Mouse (Mus musculus) lung, postnatal 0 days (tissue): ENCODE results near the gene Timm44. TPM values are rescaled to one million over a fixed set of nuclear protein-coding genes. Genes with fewer than 3 reads are reported as not detected.

ENCODE experiments used
- ATAC-seq: fragments of 200-750 bp; cut with Nextera tagmentation; 2 replicates; pipeline ENCODE4 v1.8.0; 2017; ENCODE audit warnings: moderate library complexity
- DNase-seq: peaks from one replicate; pipeline ENCODE4 v3.0.0-alpha.2; 2016; ENCODE audit warnings: low spot score
- H3K27ac ChIP-seq: fragments of 300-500 bp; sonication (generic); 2 replicates; pipeline ENCODE4 v1.5.1; 2014; ENCODE audit warnings: antibody characterized with exemption, mild to moderate bottlenecking, low read length, mixed read lengths
- H3K27me3 ChIP-seq: fragments of 300-500 bp; sonication (generic); replicated peaks from 2 replicates; pipeline ENCODE4 v1.6.1; 2014; ENCODE audit warnings: low read length, mixed read lengths; ENCODE audit not compliant: insufficient read depth
- H3K36me3 ChIP-seq: fragments of 300-500 bp; sonication (generic); 2 replicates; pipeline ENCODE4 v1.6.1; 2014; ENCODE audit warnings: low read length, mixed read lengths; ENCODE audit not compliant: insufficient read depth
- H3K4me1 ChIP-seq: fragments of 300-500 bp; sonication (generic); 2 replicates; pipeline ENCODE4 v1.6.1; 2014; ENCODE audit warnings: antibody characterized with exemption, low read depth, low read length, mixed read lengths; ENCODE audit not compliant: insufficient read depth
- H3K4me2 ChIP-seq: fragments of 300-500 bp; sonication (generic); replicated peaks from 2 replicates; pipeline ENCODE4 v1.6.1; 2014; ENCODE audit warnings: low read depth, mild to moderate bottlenecking, low read length, moderate library complexity, mixed read lengths
- H3K4me3 ChIP-seq: fragments of 300-500 bp; sonication (generic); 2 replicates; pipeline ENCODE4 v1.5.1; 2014; ENCODE audit warnings: low read depth, low read length
- H3K9ac ChIP-seq: fragments of 300-500 bp; sonication (generic); replicated peaks from 2 replicates; pipeline ENCODE4 v1.6.1; 2014; ENCODE audit warnings: low read depth, mild to moderate bottlenecking
- H3K9me3 ChIP-seq: fragments of 300-500 bp; sonication (generic); 2 replicates; pipeline ENCODE4 v1.6.1; 2016; ENCODE audit warnings: low read length, mixed read lengths
- CTCF ChIP-seq: IDR thresholded peaks from 2 replicates; pipeline ENCODE4 v1.5.1; 2016; ENCODE audit warnings: antibody characterized with exemption, mild to moderate bottlenecking
- EP300 ChIP-seq: IDR thresholded peaks from 2 replicates; pipeline ENCODE4 v1.6.1; 2016; ENCODE audit warnings: antibody characterized with exemption, mild to moderate bottlenecking, control low read depth
- WGBS: fragments of 180-500 bp; shearing (Covaris S2); extraction: QIAGEN DNeasy Blood & Tissue Kit; methylation state at CpG from one replicate; pipeline ENCODE4 v1.1.7; 2014; 5-methylcytosine and 5-hydroxymethylcytosine counted together
- polyA plus RNA-seq: library from polyadenylated mRNA; unstranded; fragments of >200 nt; fragmentation: Nextera tagmentation; extraction: Ambion mirVana; gene quantifications from 2 replicates; pipeline ENCODE4 v1.2.1, GENCODE M21; 2015

The Timm44 gene
- polyA plus RNA-seq, 1 experiment from 2014 or later, result 36.1 TPM

- ATAC-seq (no peak), DNase-seq (no peak)
- Histone ChIP-seq H3K4me2 (no peak overlapping the region), H3K36me3 (peaks cover 17% of the 10 kb centered on the region), H3K4me1 (peaks cover 3% of the 10 kb centered on the region; the same call in 1 of the 2 replicates), H3K27me3 (no peaks in the 10 kb centered on the region), H3K27ac (no peak overlapping the region), H3K9me3 (no peaks in the 10 kb centered on the region), H3K4me3 (no peak overlapping the region), H3K9ac (no peak overlapping the region)
- TF ChIP-seq CTCF, result no peak
- TF ChIP-seq EP300, result no peak
Measured at GRCm38 (mm10) chr8:4312104-4312503, 36.4 kb upstream of the Timm44 start.

GRCm38 (mm10) chr8:4305838-4306237 lies 30.1 kb upstream of the Timm44 start:
- ATAC-seq (no peak), DNase-seq (no peak)
- Histone ChIP-seq H3K9me3 (no peaks in the 10 kb centered on the region), H3K4me1 (no peaks in the 10 kb centered on the region), H3K27me3 (no peaks in the 10 kb centered on the region), H3K4me2 (no peak overlapping the region), H3K27ac (no peak overlapping the region), H3K4me3 (no peak overlapping the region), H3K36me3 (peaks cover 46% of the 10 kb centered on the region), H3K9ac (no peak overlapping the region)
- 61% methylated on average over 2 of the region's 2 CpGs for WGBS
- TF ChIP-seq CTCF (no peak), EP300 (no peak)

GRCm38 (mm10) chr8:4304124-4304547 lies 28.4 kb upstream of the Timm44 start:
- H3K36me3 ChIP-seq, result peaks cover 49% of the 10 kb centered on the region
- 67% methylated on average over 3 of the region's 3 CpGs for WGBS
- no peak overlapping the region for H3K9ac ChIP-seq
- no peaks in the 10 kb centered on the region for H3K4me1 ChIP-seq
- ATAC-seq (no peak), DNase-seq (no peak)
- no peaks in the 10 kb centered on the region for H3K27me3 ChIP-seq
- H3K4me2 ChIP-seq, result no peak overlapping the region
- no peak for TF ChIP-seq CTCF
- no peak for TF ChIP-seq EP300
- no peak overlapping the region for H3K27ac ChIP-seq
- H3K4me3 ChIP-seq, result no peak overlapping the region
- no peaks in the 10 kb centered on the region for H3K9me3 ChIP-seq

GRCm38 (mm10) chr8:4297822-4298221 lies 22.1 kb upstream of the Timm44 start:
- ATAC-seq (no peak), DNase-seq (no peak)
- no peak for TF ChIP-seq CTCF
- TF ChIP-seq EP300, result no peak
- H3K4me1 ChIP-seq, result no peaks in the 10 kb centered on the region
- no peak overlapping the region for H3K27ac ChIP-seq
- peaks cover 61% of the 10 kb centered on the region for H3K36me3 ChIP-seq
- no peaks in the 10 kb centered on the region for H3K9me3 ChIP-seq
- no peak overlapping the region for H3K4me2 ChIP-seq
- H3K9ac ChIP-seq, result no peak overlapping the region
- H3K27me3 ChIP-seq, result no peaks in the 10 kb centered on the region
- 91% methylated on average over 4 of the region's 4 CpGs for WGBS
- H3K4me3 ChIP-seq, result no peak overlapping the region

GRCm38 (mm10) chr8:4292738-4293137 lies 17.0 kb upstream of the Timm44 start:
- Histone ChIP-seq H3K4me2 (no peak overlapping the region), H3K36me3 (peaks cover 45% of the 10 kb centered on the region; the same call in 1 of the 2 replicates), H3K9ac (no peak overlapping the region), H3K27me3 (no peaks in the 10 kb centered on the region), H3K4me1 (no peaks in the 10 kb centered on the region), H3K27ac (no peak overlapping the region), H3K9me3 (no peaks in the 10 kb centered on the region), H3K4me3 (no peak overlapping the region)
- TF ChIP-seq EP300 (no peak), CTCF (no peak; the same call in 1 of the 2 replicates)
- 84% methylated on average over 5 of the region's 5 CpGs for WGBS
- DNase-seq, result no peak
- no peak for ATAC-seq

GRCm38 (mm10) chr8:4276111-4276465 lies 375 bp upstream of the Timm44 start:
- TF ChIP-seq CTCF (no peak), EP300 (no peak)
- WGBS, result 27% methylated on average over 9 of the region's 9 CpGs
- peaks cover 5% of the 10 kb centered on the region; the same call in 1 of the 2 replicates for H3K36me3 ChIP-seq
- no peaks in the 10 kb centered on the region for H3K4me1 ChIP-seq
- H3K9ac ChIP-seq, result peak overlapping the region; percentile 81
- no peaks in the 10 kb centered on the region for H3K27me3 ChIP-seq
- peak overlapping the region; percentile 34; the same call in 1 of the 2 replicates for H3K27ac ChIP-seq
- H3K4me2 ChIP-seq, result peak overlapping the region; percentile 73
- ATAC-seq (peak; percentile 46; the same call in 1 of the 2 replicates), DNase-seq (no peak)
- H3K4me3 ChIP-seq, result peak overlapping the region; percentile 80
- no peaks in the 10 kb centered on the region for H3K9me3 ChIP-seq

GRCm38 (mm10) chr8:4269609-4270008 lies 6.1 kb downstream of the Timm44 start:
- H3K9ac ChIP-seq, result no peak overlapping the region
- no peaks in the 10 kb centered on the region for H3K4me1 ChIP-seq
- no peak for TF ChIP-seq EP300
- TF ChIP-seq CTCF, result no peak
- ATAC-seq (no peak), DNase-seq (no peak)
- H3K9me3 ChIP-seq, result no peaks in the 10 kb centered on the region
- H3K4me3 ChIP-seq, result no peak overlapping the region
- H3K4me2 ChIP-seq, result no peak overlapping the region
- peaks cover 38% of the 10 kb centered on the region for H3K36me3 ChIP-seq
- H3K27me3 ChIP-seq, result no peaks in the 10 kb centered on the region
- whole genome bisulfite sequencing, result 93% methylated on average over 6 of the region's 6 CpGs
- H3K27ac ChIP-seq, result no peak overlapping the region
